Mouse (Mus musculus): Measurements from ENCODE around the gene Gm20824. TPM values are rescaled to one million over a fixed set of nuclear protein-coding genes. Genes with fewer than 3 reads are reported as not detected.
"Not testable (repeated sequence)": the region's sequence is repeated elsewhere in the genome, so short reads cannot be mapped to it uniquely, and the experiment has no call there.

Gm20824 gene
- not detected in 2 replicates for polyA plus RNA-seq (2015; fragmentation: Nextera tagmentation; extraction: Ambion mirVana)

GRCm38 (mm10) chrY:8257607-8258006 lies at the start of gene Gm20824:
Gene Gm20824, plus strand, starts transcription at chrY:8257907.
- not testable (repeated sequence) for H3K9ac ChIP-seq (replicated peaks; ENCODE audit: low read depth, low read length); H3K36me3 ChIP-seq (ENCODE audit: control insufficient read depth, insufficient read depth); H3K4me3 ChIP-seq (replicated peaks; ENCODE audit: low read length); H3K27me3 ChIP-seq (replicated peaks; ENCODE audit: control insufficient read depth, insufficient read depth, low read length); H3K4me2 ChIP-seq (ENCODE audit: low read length); H3K27ac ChIP-seq (ENCODE audit: low read length); ATAC-seq; H3K9me3 ChIP-seq (ENCODE audit: control insufficient read depth, low read length); H3K4me1 ChIP-seq (replicated peaks; ENCODE audit: control insufficient read depth, insufficient read depth, low read length)
- WGBS: no CpG with 5 or more reads among the region's 6 CpGs

Other genes starting within 250 kb of the Gm20824 start
- not detected in 2 replicates for gene Gm20825, start 186.4 kb upstream of the Gm20824 start, polyA plus RNA-seq (2015; fragmentation: Nextera tagmentation; extraction: Ambion mirVana)